Mouse (Mus musculus) liver, embryonic 13.5 days (tissue): ENCODE measurements around the gene Smyd4. TPM values are rescaled to one million over a fixed set of nuclear protein-coding genes. Genes with fewer than 3 reads are reported as not detected.

Source experiments
- ATAC-seq: fragments of 200-750 bp; cut with Nextera tagmentation; 2 replicates; pipeline ENCODE4 v1.8.0; 2017; ENCODE audit warnings: low read depth, mild to moderate bottlenecking, moderate number of reproducible peaks, moderate library complexity
- DNase-seq: peaks from one replicate; pipeline ENCODE4 v3.0.0; 2022
- H3K27ac ChIP-seq: fragments of 300-500 bp; sonication (generic); 2 replicates; pipeline ENCODE4 v1.5.1; 2015; ENCODE audit warnings: moderate library complexity, mild to moderate bottlenecking, inconsistent platforms
- H3K27me3 ChIP-seq: fragments of 300-500 bp; sonication (generic); 2 replicates; pipeline ENCODE4 v1.6.1; 2015; ENCODE audit warnings: mild to moderate bottlenecking, inconsistent platforms
- H3K36me3 ChIP-seq: fragments of 300-500 bp; sonication (generic); 2 replicates; pipeline ENCODE4 v1.6.1; 2015; ENCODE audit warnings: mild to moderate bottlenecking, inconsistent platforms
- H3K4me1 ChIP-seq: fragments of 300-500 bp; sonication (generic); replicated peaks from 2 replicates; pipeline ENCODE4 v1.6.1; 2015; ENCODE audit warnings: inconsistent platforms
- H3K4me2 ChIP-seq: fragments of 300-500 bp; sonication (generic); 2 replicates; pipeline ENCODE4 v1.6.1; 2015; ENCODE audit warnings: inconsistent platforms, mild to moderate bottlenecking, moderate library complexity
- H3K4me3 ChIP-seq: fragments of 300-500 bp; sonication (generic); replicated peaks from 2 replicates; pipeline ENCODE4 v1.5.1; 2015; ENCODE audit warnings: mild to moderate bottlenecking, inconsistent platforms
- H3K9ac ChIP-seq: fragments of 300-500 bp; sonication (generic); 2 replicates; pipeline ENCODE4 v1.6.1; 2015; ENCODE audit warnings: mild to moderate bottlenecking, inconsistent platforms
- H3K9me3 ChIP-seq: fragments of 300-500 bp; sonication (generic); replicated peaks from 2 replicates; pipeline ENCODE4 v1.6.1; 2016; ENCODE audit warnings: inconsistent platforms
- WGBS: fragments of 180-500 bp; shearing (Covaris S2); methylation state at CpG from one replicate; pipeline ENCODE4 v1.1.7; 2015; ENCODE audit not compliant: insufficient replicate concordance; 5-methylcytosine and 5-hydroxymethylcytosine counted together
- polyA plus RNA-seq: library from polyadenylated mRNA; unstranded; fragments of >200 nt; fragmentation: Nextera tagmentation; extraction: Ambion mirVana; gene quantifications from 2 replicates; pipeline ENCODE4 v1.2.1, GENCODE M21; 2015

Smyd4 gene
- polyA plus RNA-seq, 1 experiment from 2014 or later: 5.1 TPM

- Histone ChIP-seq H3K27me3 (peaks cover 3% of the 10 kb centered on the region; the same call in 1 of the 2 replicates), H3K4me3 (peak overlapping the region; percentile 50; the same call in 1 of the 2 replicates), H3K27ac (no peak overlapping the region), H3K4me1 (peaks cover 20% of the 10 kb centered on the region), H3K9me3 (no peaks in the 10 kb centered on the region), H3K9ac (peak overlapping the region; percentile 59; the same call in 1 of the 2 replicates), H3K4me2 (peak overlapping the region; percentile 56), H3K36me3 (no peaks in the 10 kb centered on the region; the same call in 1 of the 2 replicates)
- ATAC-seq (no peak), DNase-seq (no peak)
- 49% methylated on average over 5 of the region's 5 CpGs for WGBS
Observed at GRCm38 (mm10) chr11:75420810-75421374, 72.7 kb downstream of the Smyd4 start.

- peak overlapping the region; percentile 50 for H3K4me3 ChIP-seq
- WGBS: 58% methylated on average over 6 of the region's 6 CpGs
- no peak overlapping the region for H3K27ac ChIP-seq
- peaks cover 3% of the 10 kb centered on the region; the same call in 1 of the 2 replicates for H3K27me3 ChIP-seq
- DNase-seq (no peak), ATAC-seq (no peak)
- no peaks in the 10 kb centered on the region; the same call in 1 of the 2 replicates for H3K36me3 ChIP-seq
- H3K9ac ChIP-seq: peak overlapping the region; percentile 59
- H3K4me1 ChIP-seq: peaks cover 20% of the 10 kb centered on the region
- H3K9me3 ChIP-seq: no peaks in the 10 kb centered on the region
- peak overlapping the region; percentile 56 for H3K4me2 ChIP-seq
Observed at GRCm38 (mm10) chr11:75421375-75422012, 73.3 kb downstream of the Smyd4 start.

- Histone ChIP-seq H3K4me1 (peaks cover 20% of the 10 kb centered on the region), H3K9me3 (no peaks in the 10 kb centered on the region), H3K27me3 (peaks cover 3% of the 10 kb centered on the region; the same call in 1 of the 2 replicates), H3K4me2 (peak within 1 kb of the TSS; percentile 56), H3K36me3 (no peaks in the 10 kb centered on the region), H3K9ac (peak within 1 kb of the TSS; percentile 59), H3K27ac (peak within 1 kb of the TSS; percentile 27; the same call in 1 of the 2 replicates), H3K4me3 (peak within 1 kb of the TSS; percentile 50)
- DNase-seq (no peak), ATAC-seq (peak; percentile 29; the same call in 1 of the 2 replicates)
- WGBS: 35% methylated on average over 10 of the region's 10 CpGs
Observed at GRCm38 (mm10) chr11:75422013-75422792, 74.0 kb downstream of the Smyd4 start, which contains the start of gene Serpinf1. Gene Serpinf1 (minus strand): TSS chr11:75422701.

- ATAC-seq (no peak), DNase-seq (no peak)
- Histone ChIP-seq H3K4me1 (peaks cover 20% of the 10 kb centered on the region), H3K9ac (no peak overlapping the region), H3K4me3 (no peak overlapping the region), H3K9me3 (no peaks in the 10 kb centered on the region), H3K4me2 (0 out of 2 replicates have a peak overlapping the region, but pooled peaks have one; percentile 3), H3K36me3 (no peaks in the 10 kb centered on the region), H3K27ac (no peak overlapping the region), H3K27me3 (peaks cover 3% of the 10 kb centered on the region; the same call in 1 of the 2 replicates)
- 71% methylated on average over 3 of the region's 3 CpGs for WGBS
Observed at GRCm38 (mm10) chr11:75423091-75423490, 74.9 kb downstream of the Smyd4 start.

GRCm38 (mm10) chr11:75424033-75424432 lies 75.8 kb downstream of the Smyd4 start:
- Histone ChIP-seq H3K9ac (no peak overlapping the region), H3K27ac (no peak overlapping the region), H3K27me3 (peaks cover 3% of the 10 kb centered on the region; the same call in 1 of the 2 replicates), H3K9me3 (no peaks in the 10 kb centered on the region), H3K36me3 (no peaks in the 10 kb centered on the region), H3K4me1 (peaks cover 24% of the 10 kb centered on the region), H3K4me3 (no peak overlapping the region), H3K4me2 (no peak overlapping the region)
- ATAC-seq (no peak), DNase-seq (no peak)
- 78% methylated on average over 9 of the region's 9 CpGs for WGBS

GRCm38 (mm10) chr11:75424459-75424858 lies 76.2 kb downstream of the Smyd4 start:
- WGBS: 79% methylated on average over 3 of the region's 3 CpGs

GRCm38 (mm10) chr11:75429019-75429705 lies 80.9 kb downstream of the Smyd4 start:
- Histone ChIP-seq H3K4me2 (no peak overlapping the region), H3K4me1 (peaks cover 12% of the 10 kb centered on the region), H3K9ac (no peak overlapping the region), H3K36me3 (peaks cover 30% of the 10 kb centered on the region), H3K27ac (no peak overlapping the region), H3K9me3 (peaks cover under 1% of the 10 kb centered on the region; the same call in 1 of the 2 replicates), H3K27me3 (no peaks in the 10 kb centered on the region), H3K4me3 (no peak overlapping the region)
- WGBS: 27% methylated on average over 9 of the region's 9 CpGs
- DNase-seq (no peak), ATAC-seq (no peak)

More at GRCm38 (mm10) chr11:75424459-75424858, 76.2 kb downstream of the Smyd4 start:
- H3K9me3 ChIP-seq: no peaks in the 10 kb centered on the region
- H3K4me3 ChIP-seq: no peak overlapping the region
- H3K27me3 ChIP-seq: peaks cover 3% of the 10 kb centered on the region; the same call in 1 of the 2 replicates
- peaks cover 24% of the 10 kb centered on the region for H3K4me1 ChIP-seq
- H3K9ac ChIP-seq: no peak overlapping the region
- no peak overlapping the region for H3K27ac ChIP-seq
- no peak overlapping the region for H3K4me2 ChIP-seq
- no peaks in the 10 kb centered on the region for H3K36me3 ChIP-seq
- DNase-seq (no peak), ATAC-seq (peak; percentile 27; the same call in 1 of the 2 replicates)

- no peak overlapping the region for H3K4me2 ChIP-seq
- H3K36me3 ChIP-seq: peaks cover 51% of the 10 kb centered on the region
- H3K9ac ChIP-seq: no peak overlapping the region
- WGBS: 77% methylated on average over 11 of the region's 11 CpGs
- H3K4me1 ChIP-seq: peaks cover 4% of the 10 kb centered on the region
- H3K4me3 ChIP-seq: no peak overlapping the region
- H3K27ac ChIP-seq: no peak overlapping the region
- H3K27me3 ChIP-seq: no peaks in the 10 kb centered on the region
- H3K9me3 ChIP-seq: peaks cover 10% of the 10 kb centered on the region
- DNase-seq: no peak
- no peak for ATAC-seq
Observed at GRCm38 (mm10) chr11:75431307-75431706, 83.1 kb downstream of the Smyd4 start.

- no peak for DNase-seq
- Histone ChIP-seq H3K27ac (0 out of 2 replicates have a peak overlapping the region, but pooled peaks have one; percentile 23), H3K9ac (no peak overlapping the region), H3K36me3 (peaks cover 61% of the 10 kb centered on the region), H3K9me3 (peaks cover 10% of the 10 kb centered on the region), H3K4me3 (no peak overlapping the region), H3K4me2 (no peak overlapping the region), H3K4me1 (0 out of 2 replicates have a peak, but pooled peaks cover 6% of the 10 kb centered on the region), H3K27me3 (no peaks in the 10 kb centered on the region)
- no peak for ATAC-seq
- WGBS: 79% methylated on average over 5 of the region's 5 CpGs
Observed at GRCm38 (mm10) chr11:75434138-75434537, 85.9 kb downstream of the Smyd4 start.

GRCm38 (mm10) chr11:75438194-75438593 lies 90.0 kb downstream of the Smyd4 start:
- ATAC-seq (no peak), DNase-seq (no peak)
- 58% methylated on average over 13 of the region's 13 CpGs for WGBS
- Histone ChIP-seq H3K9ac (peak overlapping the region; percentile 56), H3K27me3 (no peaks in the 10 kb centered on the region), H3K36me3 (peaks cover 70% of the 10 kb centered on the region), H3K9me3 (peaks cover 10% of the 10 kb centered on the region), H3K4me2 (peak overlapping the region; percentile 54), H3K4me3 (peak overlapping the region; percentile 56), H3K27ac (peak overlapping the region; percentile 67), H3K4me1 (peaks cover 36% of the 10 kb centered on the region)
